Mouse (Mus musculus) liver, embryonic 15.5 days (tissue): ENCODE results near the gene Ccdc142. TPM values are rescaled to one million over a fixed set of nuclear protein-coding genes. Genes with fewer than 3 reads are reported as not detected.

Experiments
- ATAC-seq: fragments of 200-750 bp; cut with Nextera tagmentation; 2 replicates; pipeline ENCODE4 v1.8.0; 2017; ENCODE audit warnings: moderate number of reproducible peaks, mild to moderate bottlenecking, moderate library complexity; ENCODE audit not compliant: insufficient read depth
- H3K27ac ChIP-seq: fragments of 300-500 bp; sonication (generic); replicated peaks from 2 replicates; pipeline ENCODE4 v1.5.1; 2015; ENCODE audit warnings: mild to moderate bottlenecking, inconsistent platforms
- H3K27me3 ChIP-seq: fragments of 300-500 bp; sonication (generic); 2 replicates; pipeline ENCODE4 v1.6.1; 2015; ENCODE audit warnings: mild to moderate bottlenecking, inconsistent platforms
- H3K36me3 ChIP-seq: fragments of 300-500 bp; sonication (generic); replicated peaks from 2 replicates; pipeline ENCODE4 v1.6.1; 2015; ENCODE audit warnings: moderate library complexity, mild to moderate bottlenecking, inconsistent platforms
- H3K4me1 ChIP-seq: fragments of 300-500 bp; sonication (generic); replicated peaks from 2 replicates; pipeline ENCODE4 v1.6.1; 2015; ENCODE audit warnings: inconsistent platforms
- H3K4me2 ChIP-seq: fragments of 300-500 bp; sonication (generic); 2 replicates; pipeline ENCODE4 v1.6.1; 2015; ENCODE audit warnings: moderate library complexity, mild to moderate bottlenecking, inconsistent platforms
- H3K4me3 ChIP-seq: fragments of 300-500 bp; sonication (generic); replicated peaks from 2 replicates; pipeline ENCODE4 v1.5.1; 2015; ENCODE audit warnings: mild to moderate bottlenecking, inconsistent platforms
- H3K9ac ChIP-seq: fragments of 300-500 bp; sonication (generic); 2 replicates; pipeline ENCODE4 v1.6.1; 2015; ENCODE audit warnings: moderate library complexity, mild to moderate bottlenecking, inconsistent platforms
- H3K9me3 ChIP-seq: fragments of 300-500 bp; sonication (generic); replicated peaks from 2 replicates; pipeline ENCODE4 v1.6.1; 2016; ENCODE audit warnings: inconsistent platforms
- WGBS: fragments of 180-500 bp; shearing (Covaris S2); methylation state at CpG from one replicate; pipeline ENCODE4 v1.1.7; 2015; ENCODE audit warnings: mixed read lengths; ENCODE audit not compliant: insufficient replicate concordance; 5-methylcytosine and 5-hydroxymethylcytosine counted together
- polyA plus RNA-seq: library from polyadenylated mRNA; unstranded; fragments of >200 nt; fragmentation: Nextera tagmentation; extraction: Ambion mirVana; gene quantifications from 2 replicates; pipeline ENCODE4 v1.2.1, GENCODE M21; 2015

Gene Ccdc142
- polyA plus RNA-seq, result 0.93 and 1.0 TPM in 2 replicates

GRCm38 (mm10) chr6:83101316-83101687, at the start of gene Ccdc142, which contains the start of gene Gm42688:
Gene Ccdc142, plus strand, starts transcription at chr6:83101601.
Gene Gm42688, plus strand, starts transcription at chr6:83101617.
- Histone ChIP-seq H3K27ac (peak within 1 kb of the TSS; percentile 81), H3K4me1 (peaks cover 29% of the 10 kb centered on the region), H3K9me3 (no peaks in the 10 kb centered on the region), H3K4me3 (peak within 1 kb of the TSS; percentile 73), H3K27me3 (peaks cover 26% of the 10 kb centered on the region), H3K36me3 (peaks cover 11% of the 10 kb centered on the region; the same call in 1 of the 2 replicates), H3K4me2 (peak within 1 kb of the TSS; percentile 100), H3K9ac (peak within 1 kb of the TSS; percentile 78)
- ATAC-seq, result peak; percentile 79
- 1% methylated on average over 25 of the region's 25 CpGs for WGBS

- H3K4me3 ChIP-seq, result peak overlapping the region; percentile 77
Observed at GRCm38 (mm10) chr6:83053136-83053960, 48.1 kb upstream of the Ccdc142 start.

GRCm38 (mm10) chr6:83054074-83054851, 47.1 kb upstream of the Ccdc142 start, which contains the start of gene Aup1:
Gene Aup1, plus strand, starts transcription at chr6:83054521.
- Histone ChIP-seq H3K27ac (peak within 1 kb of the TSS; percentile 94), H3K4me3 (peak within 1 kb of the TSS; percentile 77), H3K27me3 (peaks cover under 1% of the 10 kb centered on the region; the same call in 1 of the 2 replicates), H3K9ac (peak within 1 kb of the TSS; percentile 95), H3K9me3 (no peaks in the 10 kb centered on the region), H3K4me1 (peaks cover 76% of the 10 kb centered on the region), H3K36me3 (peaks cover 50% of the 10 kb centered on the region), H3K4me2 (peak within 1 kb of the TSS; percentile 91)
- WGBS, result under 1% methylated on average over 64 of the region's 64 CpGs
- peak; percentile 95 for ATAC-seq

More at GRCm38 (mm10) chr6:83053136-83053960, 48.1 kb upstream of the Ccdc142 start:
- Histone ChIP-seq H3K27me3 (no peaks in the 10 kb centered on the region), H3K36me3 (peaks cover 47% of the 10 kb centered on the region), H3K9me3 (no peaks in the 10 kb centered on the region), H3K4me1 (peaks cover 70% of the 10 kb centered on the region), H3K27ac (peak overlapping the region; percentile 94), H3K4me2 (peak overlapping the region; percentile 91), H3K9ac (peak overlapping the region; percentile 95)
- ATAC-seq, result no peak
- 2% methylated on average over 26 of the region's 26 CpGs for WGBS

- peak; percentile 22 for ATAC-seq
- Histone ChIP-seq H3K4me2 (peak within 1 kb of the TSS; percentile 91), H3K4me3 (peak within 1 kb of the TSS; percentile 77), H3K4me1 (peaks cover 73% of the 10 kb centered on the region), H3K27ac (peak within 1 kb of the TSS; percentile 94), H3K36me3 (peaks cover 50% of the 10 kb centered on the region), H3K27me3 (peaks cover 5% of the 10 kb centered on the region), H3K9me3 (no peaks in the 10 kb centered on the region), H3K9ac (peak within 1 kb of the TSS; percentile 95)
- under 1% methylated on average over 50 of the region's 50 CpGs for WGBS
Observed at GRCm38 (mm10) chr6:83054871-83055431, 46.5 kb upstream of the Ccdc142 start, which contains the start of gene Htra2. Gene Htra2, minus strand, starts transcription at chr6:83055273.

GRCm38 (mm10) chr6:83057790-83058189, 43.6 kb upstream of the Ccdc142 start, which contains the start of gene Dqx1:
Gene Dqx1, plus strand, starts transcription at chr6:83057844.
- H3K27me3 ChIP-seq, result peaks cover 33% of the 10 kb centered on the region
- H3K4me2 ChIP-seq, result peak within 1 kb of the TSS; percentile 50
- H3K9ac ChIP-seq, result peak within 1 kb of the TSS; percentile 25; the same call in 1 of the 2 replicates
- no peak for ATAC-seq
- peak within 1 kb of the TSS; percentile 63 for H3K27ac ChIP-seq
- 65% methylated on average over 3 of the region's 3 CpGs for WGBS
- H3K4me3 ChIP-seq, result peak within 1 kb of the TSS; percentile 77
- no peaks in the 10 kb centered on the region for H3K9me3 ChIP-seq
- peaks cover 51% of the 10 kb centered on the region for H3K4me1 ChIP-seq
- peaks cover 30% of the 10 kb centered on the region for H3K36me3 ChIP-seq

- H3K9me3 ChIP-seq, result no peaks in the 10 kb centered on the region
- H3K4me1 ChIP-seq, result peaks cover 43% of the 10 kb centered on the region
- H3K4me3 ChIP-seq, result peak overlapping the region; percentile 38
- H3K9ac ChIP-seq, result peak overlapping the region; percentile 25; the same call in 1 of the 2 replicates
- 0 out of 2 replicates have a peak overlapping the region, but pooled peaks have one; percentile 63 for H3K27ac ChIP-seq
- 71% methylated on average over 2 of the region's 2 CpGs for WGBS
- peaks cover 30% of the 10 kb centered on the region for H3K36me3 ChIP-seq
- peak overlapping the region; percentile 50 for H3K4me2 ChIP-seq
- ATAC-seq, result no peak
- H3K27me3 ChIP-seq, result peaks cover 42% of the 10 kb centered on the region
Observed at GRCm38 (mm10) chr6:83058725-83059124, 42.7 kb upstream of the Ccdc142 start.

GRCm38 (mm10) chr6:83065995-83066394, 35.4 kb upstream of the Ccdc142 start:
- Histone ChIP-seq H3K9ac (no peak overlapping the region), H3K27ac (no peak overlapping the region), H3K9me3 (no peaks in the 10 kb centered on the region), H3K36me3 (no peaks in the 10 kb centered on the region), H3K27me3 (peaks cover 100% of the 10 kb centered on the region), H3K4me2 (no peak overlapping the region), H3K4me3 (no peak overlapping the region), H3K4me1 (peaks cover 28% of the 10 kb centered on the region)
- no peak for ATAC-seq
- 31% methylated on average over 8 of the region's 8 CpGs for WGBS

GRCm38 (mm10) chr6:83066441-83066840, 35.0 kb upstream of the Ccdc142 start:
- H3K9me3 ChIP-seq, result no peaks in the 10 kb centered on the region
- H3K9ac ChIP-seq, result no peak overlapping the region
- ATAC-seq, result no peak
- H3K27ac ChIP-seq, result no peak overlapping the region
- H3K4me2 ChIP-seq, result no peak overlapping the region
- H3K27me3 ChIP-seq, result peaks cover 100% of the 10 kb centered on the region
- peaks cover 32% of the 10 kb centered on the region for H3K4me1 ChIP-seq
- no peak overlapping the region for H3K4me3 ChIP-seq
- no peaks in the 10 kb centered on the region for H3K36me3 ChIP-seq
- 29% methylated on average over 6 of the region's 6 CpGs for WGBS

GRCm38 (mm10) chr6:83068221-83068620, 33.2 kb upstream of the Ccdc142 start:
- H3K9ac ChIP-seq, result no peak overlapping the region
- H3K9me3 ChIP-seq, result no peaks in the 10 kb centered on the region
- H3K27ac ChIP-seq, result no peak overlapping the region
- peaks cover 32% of the 10 kb centered on the region for H3K4me1 ChIP-seq
- H3K4me3 ChIP-seq, result peak overlapping the region; percentile 32; the same call in 1 of the 2 replicates
- 11% methylated on average over 8 of the region's 8 CpGs for WGBS
- peak overlapping the region; percentile 54 for H3K4me2 ChIP-seq
- peaks cover 100% of the 10 kb centered on the region for H3K27me3 ChIP-seq
- ATAC-seq, result no peak
- no peaks in the 10 kb centered on the region for H3K36me3 ChIP-seq

GRCm38 (mm10) chr6:83068706-83069487, 32.5 kb upstream of the Ccdc142 start:
- Histone ChIP-seq H3K4me2 (peak overlapping the region; percentile 54), H3K9me3 (no peaks in the 10 kb centered on the region), H3K36me3 (no peaks in the 10 kb centered on the region), H3K9ac (no peak overlapping the region), H3K4me1 (peaks cover 32% of the 10 kb centered on the region), H3K27ac (no peak overlapping the region), H3K4me3 (peak overlapping the region; percentile 32), H3K27me3 (peaks cover 100% of the 10 kb centered on the region)
- ATAC-seq, result no peak
- WGBS, result 2% methylated on average over 81 of the region's 81 CpGs
